Mouse (Mus musculus) thymus, postnatal 14 days (tissue): ENCODE measurements at regions not wholly inside any gene's neighbourhood (a gene's known extent, or its start where the extent isn't known, plus 50 kb on each side); places are given as distances from the start of the nearest gene placed in this dataset.
A peak's percentile ranks its signal among the peaks of the same experiment; 100 is the strongest.

Experiments used
- DNase-seq: peaks from one replicate; pipeline ENCODE4 v3.0.0; 2021

DNA sequence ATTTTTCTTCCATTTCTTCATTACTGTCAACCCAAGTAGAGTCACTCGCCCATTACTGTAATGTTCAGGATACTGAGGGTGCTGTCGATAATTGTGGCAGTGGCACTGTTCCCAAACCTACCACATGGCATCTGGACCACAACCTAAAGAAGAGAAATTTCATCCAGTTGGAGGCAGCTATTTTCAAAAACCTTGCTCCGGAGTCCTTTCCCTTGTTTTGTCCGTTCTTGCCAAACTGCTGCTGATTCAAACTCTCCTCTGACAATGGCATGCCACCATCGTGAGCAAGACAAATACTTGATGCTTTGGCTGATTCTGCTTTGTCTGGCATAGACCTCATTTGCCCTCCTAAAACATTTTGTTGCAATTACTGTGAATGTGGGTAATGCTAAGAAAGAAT lies 176.9 kb upstream of the Spaca1 start:
- DNase-seq, result no peak

DNA sequence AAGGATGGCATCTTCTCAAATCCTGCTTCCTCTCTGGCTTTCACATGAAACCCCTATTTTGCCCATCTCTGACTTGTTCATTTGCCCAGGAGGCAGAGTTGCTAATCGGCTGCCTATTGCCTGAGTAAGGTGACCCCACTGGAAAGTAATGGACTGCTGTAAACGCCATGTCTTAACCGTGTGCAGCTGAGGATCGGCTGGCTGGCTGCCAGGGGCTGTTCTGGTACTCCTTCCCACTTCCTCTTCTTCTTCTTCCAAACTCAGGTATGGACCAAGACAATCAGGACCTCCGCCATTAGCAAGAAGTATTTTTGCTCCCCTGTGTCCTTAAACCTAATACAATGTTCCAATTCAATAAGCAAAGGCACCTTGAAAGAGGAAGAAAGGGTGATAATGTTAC lies 177.6 kb upstream of the Spaca1 start:
- DNase-seq, result no peak

DNA sequence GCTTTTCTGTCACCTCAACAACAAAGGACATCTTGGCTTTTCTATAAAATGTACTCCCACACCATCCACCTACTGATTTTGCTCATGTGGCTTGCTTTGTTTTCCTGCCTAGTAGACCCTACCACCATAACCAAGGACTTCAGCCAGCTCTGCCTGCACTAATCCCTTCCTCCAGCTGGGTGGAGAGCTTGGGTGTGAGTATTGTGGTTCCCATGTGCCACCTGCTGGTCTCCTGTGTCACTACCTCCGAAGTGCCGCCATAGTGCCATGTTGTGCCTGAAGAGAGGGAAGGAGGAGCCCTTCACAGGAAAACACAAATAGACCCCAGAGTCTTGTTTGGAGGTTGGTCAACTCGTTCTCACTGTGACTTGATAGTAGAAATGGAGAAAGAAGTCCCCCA lies 181.3 kb upstream of the Spaca1 start:
- peak; percentile 46 for DNase-seq

GRCm38 (mm10) chr4:34234204-34234603 lies 184.2 kb upstream of the Spaca1 start:
- no peak for DNase-seq

DNA sequence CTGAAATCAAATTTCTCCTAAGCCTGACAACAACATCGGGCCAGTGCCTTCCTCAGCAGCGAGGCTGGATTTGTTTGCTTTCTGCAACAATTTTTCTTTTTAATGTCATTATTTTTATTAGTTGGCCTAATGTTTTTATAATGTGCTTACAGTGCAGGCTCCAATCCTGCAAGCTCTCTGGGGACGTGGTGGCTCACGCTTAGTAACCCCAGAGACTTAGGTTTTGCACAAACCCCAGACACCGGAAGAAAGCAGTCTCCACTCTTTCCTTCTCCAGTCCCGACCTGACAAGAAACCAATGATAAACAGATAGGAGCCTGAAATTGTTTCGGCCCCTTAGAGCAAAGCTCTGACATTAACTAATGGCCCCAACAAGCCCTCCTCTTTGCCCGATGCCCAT lies 184.7 kb upstream of the Spaca1 start:
- no peak for DNase-seq

DNA sequence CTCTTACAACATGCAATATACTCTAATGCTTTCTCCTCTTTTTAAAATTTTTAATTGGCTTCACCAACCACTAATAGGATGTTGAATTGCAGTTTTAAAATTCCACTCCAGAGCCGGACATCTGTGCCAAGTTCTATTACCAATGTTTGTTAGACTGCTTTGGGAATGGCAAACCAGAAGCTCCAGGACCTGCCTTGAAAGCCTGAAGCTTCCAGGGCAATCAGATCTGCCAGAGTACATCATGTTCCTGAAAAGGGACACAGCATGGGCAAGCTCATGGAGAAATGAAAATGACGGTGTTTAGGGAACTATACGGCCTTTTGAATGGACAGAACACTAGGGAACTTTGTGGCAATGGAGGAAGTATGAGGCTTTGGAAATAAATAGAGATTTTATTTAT lies 187.8 kb upstream of the Spaca1 start:
- DNase-seq, result no peak

DNA sequence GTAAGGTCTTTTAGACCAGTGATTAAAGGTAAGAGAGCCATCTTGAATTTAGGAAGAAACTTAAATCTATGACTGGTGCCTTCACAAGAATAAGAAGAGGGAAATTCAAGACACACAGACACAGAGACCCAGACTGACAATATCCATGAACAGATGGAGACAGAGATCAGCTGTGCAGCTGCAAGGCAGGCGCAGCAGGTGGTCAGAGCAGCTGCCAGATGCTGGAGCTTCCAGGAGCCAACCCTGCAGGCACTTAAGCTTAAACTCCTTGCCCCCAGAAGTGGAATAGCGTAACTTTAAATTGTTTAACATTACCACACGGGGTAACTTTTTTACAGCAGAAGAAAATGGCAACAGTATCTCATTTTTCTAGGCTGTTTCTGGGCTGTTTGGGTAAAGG lies 189.6 kb upstream of the Spaca1 start:
- DNase-seq, result no peak

DNA sequence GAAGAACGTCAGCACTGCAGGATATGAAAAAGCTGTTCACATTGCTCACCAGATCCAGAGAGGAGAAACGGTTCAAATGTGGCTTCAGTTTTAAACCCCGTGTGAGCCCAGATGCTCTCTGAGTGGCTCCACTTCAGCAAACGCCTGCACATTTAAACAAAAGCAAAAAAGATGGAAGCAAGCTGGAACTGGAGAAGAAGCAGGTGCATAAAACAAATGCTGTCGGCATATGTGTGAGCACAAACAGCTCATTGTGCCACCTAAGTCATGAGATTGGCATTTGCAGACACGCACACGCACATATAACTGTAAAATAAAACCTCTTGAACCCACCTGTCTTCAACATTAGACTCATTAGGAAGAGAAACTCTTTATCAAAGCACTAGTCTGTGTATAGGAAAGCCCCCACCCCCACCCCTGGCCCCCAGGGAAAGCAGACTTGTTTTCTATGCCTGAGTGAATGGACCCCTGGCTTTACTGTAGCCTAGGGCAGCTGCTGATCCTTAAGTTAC lies 191.1 kb upstream of the Spaca1 start:
- DNase-seq, result no peak

- DNase-seq, result no peak
Measured at GRCm38 (mm10) chr4:34241673-34242072, 191.7 kb upstream of the Spaca1 start.

DNA sequence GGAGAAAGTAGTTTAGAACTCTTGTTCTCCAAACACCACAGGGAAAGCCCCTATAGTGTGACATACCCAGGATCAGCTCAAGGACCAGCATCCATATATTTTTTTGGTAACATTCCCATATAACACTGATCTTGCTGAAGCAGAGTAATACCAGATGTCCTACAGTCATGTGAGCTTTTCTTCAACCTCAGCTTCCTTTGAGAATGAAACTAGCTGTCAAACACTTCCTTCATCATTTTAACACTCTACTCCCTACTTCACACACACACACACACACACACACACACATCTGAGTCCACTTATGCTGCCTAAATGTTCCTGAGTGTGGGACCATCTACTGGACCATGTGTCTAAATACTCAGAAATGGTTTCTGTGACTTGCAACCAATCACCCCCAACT lies 209.5 kb upstream of the Spaca1 start:
- no peak for DNase-seq

- no peak for DNase-seq
Measured at GRCm38 (mm10) chr4:34260468-34260867, 210.5 kb upstream of the Spaca1 start.

DNA sequence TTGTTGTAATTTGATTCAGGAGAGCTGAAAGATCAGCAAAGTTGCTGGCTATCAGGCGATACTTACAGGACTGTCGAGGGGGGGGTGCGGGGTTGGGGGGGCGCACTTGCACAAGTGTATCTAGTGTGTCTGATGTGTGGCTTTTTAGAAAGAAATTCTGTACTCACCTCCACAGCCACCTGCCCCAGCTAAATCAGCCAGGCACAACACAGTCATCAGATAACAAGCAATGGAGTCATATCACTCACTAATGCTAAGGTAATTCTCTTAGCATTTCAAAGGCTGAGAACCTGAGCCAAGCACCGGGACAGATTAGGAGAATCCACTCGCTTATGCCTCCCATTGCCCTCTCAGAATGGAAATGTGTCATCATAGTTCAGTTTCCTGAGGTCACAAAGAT lies 211.8 kb upstream of the Spaca1 start:
- DNase-seq, result no peak

GRCm38 (mm10) chr4:34264431-34264830 lies 214.4 kb upstream of the Spaca1 start:
- DNase-seq, result no peak

GRCm38 (mm10) chr4:34274316-34274715 lies 224.3 kb upstream of the Spaca1 start:
- DNase-seq, result no peak

- DNase-seq, result no peak
Measured at GRCm38 (mm10) chr4:34275372-34275771, 225.4 kb upstream of the Spaca1 start.

DNA sequence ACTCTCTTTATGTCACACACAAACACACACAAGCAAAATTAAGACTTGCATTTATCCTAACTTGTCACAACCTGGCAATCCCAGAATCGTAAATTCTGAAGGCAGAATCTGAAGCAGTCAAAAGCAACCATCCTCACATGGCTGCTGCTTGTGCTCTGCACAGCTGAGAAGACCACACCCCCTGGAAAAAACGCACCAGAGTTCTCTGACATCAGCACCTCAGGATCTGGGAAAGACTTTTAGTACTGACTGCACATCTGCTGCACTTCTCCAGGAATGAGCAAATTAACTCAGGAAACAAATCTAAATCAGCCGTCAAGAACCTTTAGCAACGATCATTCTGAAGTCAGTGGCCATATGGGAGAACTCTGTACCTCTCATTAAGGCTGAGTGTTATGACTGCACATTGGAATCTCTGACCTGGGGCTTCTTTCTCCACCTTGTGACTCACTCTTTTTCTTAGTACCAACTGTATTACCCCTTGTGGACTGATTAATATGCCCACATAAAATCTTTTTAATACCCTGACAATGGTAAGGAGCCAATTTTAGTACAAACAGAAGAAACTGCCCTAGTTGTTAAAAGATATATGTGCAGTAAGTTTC lies 248.1 kb upstream of the Akirin2 start:
- no peak for DNase-seq

- no peak for DNase-seq
Measured at GRCm38 (mm10) chr4:34308921-34309563, 241.7 kb upstream of the Akirin2 start.

DNA sequence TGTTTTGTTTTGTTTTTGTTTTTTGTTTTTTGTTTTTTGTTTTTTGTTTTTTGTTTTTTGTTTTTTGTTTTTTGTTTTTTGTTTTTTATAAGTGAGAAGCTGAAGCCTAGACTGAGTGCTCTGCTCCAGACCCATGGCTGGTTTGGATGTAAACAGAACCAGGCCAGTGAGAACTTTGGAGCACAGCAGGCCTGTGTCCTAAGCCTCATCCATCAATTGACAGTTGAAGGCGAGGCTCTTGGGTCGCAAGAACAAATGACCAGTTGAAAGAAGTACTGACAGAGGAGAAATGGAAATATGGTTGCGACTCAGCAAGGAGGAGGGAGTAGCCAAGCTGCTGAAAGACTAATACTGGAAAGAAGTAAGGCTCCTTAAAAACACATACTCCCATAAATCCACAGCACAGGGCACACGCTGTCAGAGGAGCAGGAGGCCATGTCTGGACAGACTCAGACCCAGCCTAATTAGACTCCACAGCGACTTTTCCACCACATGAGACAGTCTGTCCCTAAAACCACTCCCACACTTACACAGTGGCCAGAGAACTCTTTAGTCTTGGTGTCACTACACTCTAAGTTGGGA lies 240.6 kb upstream of the Akirin2 start:
- no peak for DNase-seq

- DNase-seq, result no peak
Measured at GRCm38 (mm10) chr4:34315848-34316247, 234.9 kb upstream of the Akirin2 start.

DNA sequence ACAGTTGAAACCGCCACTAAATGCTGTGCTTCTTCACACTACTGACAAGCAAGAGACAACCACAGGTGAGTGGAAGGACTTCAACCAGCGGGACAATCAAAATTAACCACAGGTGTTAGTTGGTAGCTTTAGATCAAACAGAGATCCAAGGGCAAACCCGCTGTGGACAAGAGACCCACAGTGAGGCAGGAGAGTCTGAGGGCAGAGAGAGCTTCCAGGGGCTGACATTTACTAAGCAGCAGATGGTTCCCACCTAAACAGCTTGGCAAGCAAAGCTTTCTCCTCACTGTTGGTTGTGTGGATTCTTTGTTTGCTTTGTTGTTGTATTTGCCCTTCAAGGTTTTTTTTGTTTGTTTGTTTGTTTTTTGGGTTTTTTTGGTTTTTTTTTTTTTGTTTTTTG lies 227.9 kb upstream of the Akirin2 start:
- DNase-seq, result no peak

- DNase-seq, result no peak
Measured at GRCm38 (mm10) chr4:34328151-34328785, 222.5 kb upstream of the Akirin2 start.

DNA sequence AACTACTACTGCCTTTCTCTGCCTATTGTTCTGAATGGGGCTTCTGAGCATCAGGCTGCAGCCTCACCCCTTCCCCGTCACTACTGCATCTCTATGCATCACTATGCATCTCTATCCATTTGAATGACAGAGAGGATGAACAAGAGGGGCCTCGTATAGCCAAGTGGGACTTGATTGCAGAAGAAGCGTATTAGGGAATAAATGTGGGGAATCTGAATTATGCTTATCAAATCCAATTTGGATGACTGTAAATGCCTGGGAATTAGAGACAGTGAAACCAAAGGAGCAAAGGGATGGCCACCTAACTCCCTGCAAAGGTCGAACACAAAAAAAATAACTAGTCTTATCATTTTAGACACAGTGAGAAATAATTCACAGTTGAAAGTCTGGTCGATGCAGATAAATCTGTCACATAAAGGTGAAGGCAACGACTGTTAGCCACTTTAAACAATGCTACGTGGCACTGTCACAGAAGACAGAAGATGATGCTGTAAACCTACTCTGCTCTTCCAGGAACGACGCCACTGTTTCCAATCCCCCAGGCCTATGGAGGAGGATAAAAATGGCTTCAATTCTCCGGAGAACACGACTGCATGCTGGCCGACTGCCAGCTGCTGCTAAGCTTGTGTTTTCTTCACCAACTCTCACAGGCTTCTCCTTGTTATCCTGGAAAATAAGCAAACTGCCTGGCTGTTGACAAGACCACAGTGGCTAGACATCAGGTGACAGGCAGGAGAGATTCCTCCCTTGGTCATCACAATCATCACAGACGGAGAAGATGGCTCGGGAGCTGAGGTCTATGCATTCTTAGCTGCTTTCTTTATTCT lies 213.6 kb upstream of the Akirin2 start:
- no peak for DNase-seq

GRCm38 (mm10) chr4:34337852-34338251 lies 212.9 kb upstream of the Akirin2 start:
- DNase-seq, result no peak
